Mouse (Mus musculus) heart, adult 2 months (tissue): Measurements from ENCODE around the gene Slc1a5. TPM values are rescaled to one million over a fixed set of nuclear protein-coding genes. Genes with fewer than 3 reads are reported as not detected.

Experiments used
- DNase-seq, 2 experiments: peaks; one replicate each; pipeline ENCODE4 v3.0.0; 2021
- H3K27ac ChIP-seq: fragments of 200-600 bp; 2 replicates; pipeline ENCODE4 v1.8.1; 2022
- H3K27me3 ChIP-seq: fragments of 200-500 bp; 2 replicates; pipeline ENCODE4 v1.6.1; 2012; ENCODE audit warnings: mild to moderate bottlenecking, low read length, inconsistent platforms, mixed read lengths; ENCODE audit not compliant: control insufficient read depth, insufficient read depth
- H3K36me3 ChIP-seq: fragments of 200-500 bp; 2 replicates; pipeline ENCODE4 v1.6.1; 2012; ENCODE audit warnings: low read length, inconsistent platforms; ENCODE audit not compliant: control insufficient read depth, insufficient read depth
- H3K4me1 ChIP-seq: fragments of 200-500 bp; 2 replicates; pipeline ENCODE4 v1.6.1; 2011; ENCODE audit warnings: low read length; ENCODE audit not compliant: control insufficient read depth, insufficient read depth
- H3K4me3 ChIP-seq: fragments of 200-600 bp; 2 replicates; pipeline ENCODE4 v1.8.1; 2022
- H3K79me2 ChIP-seq: fragments of 200-500 bp; replicated peaks from 2 replicates; pipeline ENCODE4 v1.6.1; 2012; ENCODE audit warnings: mild to moderate bottlenecking, inconsistent platforms, low read length, moderate library complexity, mixed read lengths; ENCODE audit not compliant: control insufficient read depth, insufficient read depth
- H3K9ac ChIP-seq: fragments of 200-500 bp; 2 replicates; pipeline ENCODE4 v1.6.1; 2012; ENCODE audit warnings: low read depth, mild to moderate bottlenecking, control low read depth, inconsistent platforms, low read length, mixed read lengths
- CTCF ChIP-seq: fragments of 200-600 bp; IDR thresholded peaks from 2 replicates; pipeline ENCODE4 v1.8.1; 2022; ENCODE audit warnings: antibody characterized with exemption, mild to moderate bottlenecking, moderate library complexity
- EP300 ChIP-seq: fragments of 200-500 bp; IDR thresholded peaks from 2 replicates; pipeline ENCODE4 v1.6.1; 2011; ENCODE audit warnings: low read depth, low read length, control low read depth; ENCODE audit not compliant: insufficient read depth
- POLR2A ChIP-seq: fragments of 200-500 bp; IDR thresholded peaks from 2 replicates; pipeline ENCODE4 v1.6.1; 2011; ENCODE audit warnings: mild to moderate bottlenecking, low read depth, low read length, control low read depth; ENCODE audit not compliant: insufficient read depth
- WGBS: fragments of 180-500 bp; shearing (Covaris S2); methylation state at CpG from one replicate; pipeline ENCODE4 v1.1.7; 2018; 5-methylcytosine and 5-hydroxymethylcytosine counted together
- intact Hi-C: fragments of 180-260 bp; cut with DNase I; formaldehyde crosslinking; loops from one replicate; pipeline ENCODE4 v1.15.1; 2025
- polyA plus RNA-seq: library from polyadenylated mRNA; depleted of rRNA; stranded (reverse); fragments of >200 nt; gene quantifications from 2 replicates; pipeline ENCODE4 v1.2.3, GENCODE M21; 2012
- total RNA-seq, 2 experiments: library from RNA; stranded (reverse); gene quantifications; 2 replicates each; pipeline ENCODE4 v1.2.3; 2021

Slc1a5 gene
- total and polyA plus RNA-seq, 3 experiments = 20.9 to 57.0 (median 26.1) TPM

DNA sequence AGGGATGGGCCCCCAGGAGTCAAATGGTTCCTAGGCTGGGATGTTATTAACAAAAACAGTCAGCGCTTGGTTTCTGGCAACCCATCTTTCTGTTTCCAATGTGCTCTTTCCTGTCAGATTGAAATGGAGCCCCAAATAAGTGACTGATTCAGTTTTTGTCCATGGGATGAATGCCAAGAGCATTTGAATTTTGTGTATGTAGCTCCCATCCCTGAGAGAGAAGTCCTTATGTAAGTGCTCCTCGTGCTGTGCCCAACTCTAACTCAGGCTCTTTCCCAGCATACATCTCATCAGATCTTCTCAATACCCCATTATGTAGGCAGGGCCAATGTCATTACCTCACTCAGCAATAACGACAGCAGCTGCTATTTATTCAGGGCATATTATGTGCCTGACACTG lies 36.6 kb downstream of the Slc1a5 start:
- no peak for TF ChIP-seq POLR2A
- TF ChIP-seq CTCF = no peak
- WGBS = 18% methylated on average over 3 of the region's 3 CpGs
- Histone ChIP-seq H3K36me3 (peaks cover 6% of the 10 kb centered on the region; the same call in 1 of the 2 replicates), H3K4me1 (peaks cover 35% of the 10 kb centered on the region), H3K27ac (no peak overlapping the region; the same call in 1 of the 2 replicates), H3K4me3 (peak overlapping the region; percentile 99), H3K79me2 (peaks cover 9% of the 10 kb centered on the region), H3K27me3 (no peaks in the 10 kb centered on the region), H3K9ac (peak overlapping the region; percentile 100; the same call in 1 of the 2 replicates)
- no peak for DNase-seq
- intact Hi-C loops = no loop called here

DNA sequence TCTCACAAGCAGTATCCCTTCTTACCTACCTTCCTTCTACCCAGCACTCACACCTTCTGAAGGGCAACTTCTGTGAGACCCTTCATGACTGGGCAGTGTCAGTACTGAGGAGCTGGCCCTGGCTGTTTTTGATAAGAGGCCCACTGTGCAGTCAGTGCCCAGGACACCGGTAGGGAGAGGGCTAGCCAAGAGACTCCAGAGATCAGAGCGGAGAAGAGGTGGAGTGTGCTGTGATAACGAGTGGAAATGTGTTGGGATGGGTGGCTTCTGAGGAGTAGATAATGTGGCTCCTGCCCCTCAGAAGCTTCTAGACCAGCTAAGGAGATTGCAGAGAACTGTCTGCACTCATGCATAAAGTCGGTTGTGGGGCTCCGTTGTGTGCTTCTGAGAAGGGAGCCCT lies 38.7 kb downstream of the Slc1a5 start:
- peaks cover 9% of the 10 kb centered on the region; the same call in 1 of the 2 replicates for H3K36me3 ChIP-seq
- H3K4me1 ChIP-seq = peaks cover 44% of the 10 kb centered on the region
- TF ChIP-seq CTCF (no peak), EP300 (no peak), POLR2A (no peak)
- WGBS = 36% methylated on average over 5 of the region's 5 CpGs
- peaks cover 9% of the 10 kb centered on the region for H3K79me2 ChIP-seq
- H3K4me3 ChIP-seq = no peak overlapping the region
- DNase-seq = no peak
- intact Hi-C loops = no loop called here
- H3K9ac ChIP-seq = no peak overlapping the region
- H3K27ac ChIP-seq = peak overlapping the region; percentile 7; the same call in 1 of the 2 replicates
- no peaks in the 10 kb centered on the region for H3K27me3 ChIP-seq

DNA sequence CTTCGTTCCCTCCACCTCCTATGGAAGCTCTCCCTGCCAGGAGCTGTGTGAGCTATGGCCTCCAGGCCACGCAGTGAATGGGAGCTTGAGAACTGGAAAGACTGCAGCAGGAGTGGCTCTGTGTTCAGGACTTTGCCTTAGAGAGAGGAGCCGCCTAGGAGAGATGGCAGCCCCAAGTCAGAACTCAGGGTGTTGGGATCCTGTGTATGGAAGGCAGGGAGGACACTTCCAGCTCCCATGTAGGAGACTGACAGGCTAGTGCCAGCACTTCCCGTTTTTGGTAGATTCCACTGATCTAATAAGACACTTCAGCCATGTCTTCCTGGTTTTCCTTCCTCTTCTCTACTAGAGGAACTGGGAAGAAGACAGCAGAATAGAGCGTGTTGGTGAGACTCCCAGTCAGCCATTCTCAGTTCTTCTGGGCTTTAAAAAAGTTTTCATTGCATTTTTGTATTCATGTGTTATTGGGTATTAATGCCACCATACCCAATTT lies 39.2 kb downstream of the Slc1a5 start:
- DNase-seq = no peak
- H3K79me2 ChIP-seq = peaks cover 9% of the 10 kb centered on the region
- no peaks in the 10 kb centered on the region for H3K27me3 ChIP-seq
- H3K4me1 ChIP-seq = peaks cover 44% of the 10 kb centered on the region
- intact Hi-C loops = no loop called here
- TF ChIP-seq CTCF (no peak), EP300 (no peak), POLR2A (no peak)
- H3K9ac ChIP-seq = no peak overlapping the region
- no peak overlapping the region for H3K4me3 ChIP-seq
- peak overlapping the region; percentile 7 for H3K27ac ChIP-seq
- 34% methylated on average over 5 of the region's 5 CpGs for WGBS
- peaks cover 9% of the 10 kb centered on the region; the same call in 1 of the 2 replicates for H3K36me3 ChIP-seq

DNA sequence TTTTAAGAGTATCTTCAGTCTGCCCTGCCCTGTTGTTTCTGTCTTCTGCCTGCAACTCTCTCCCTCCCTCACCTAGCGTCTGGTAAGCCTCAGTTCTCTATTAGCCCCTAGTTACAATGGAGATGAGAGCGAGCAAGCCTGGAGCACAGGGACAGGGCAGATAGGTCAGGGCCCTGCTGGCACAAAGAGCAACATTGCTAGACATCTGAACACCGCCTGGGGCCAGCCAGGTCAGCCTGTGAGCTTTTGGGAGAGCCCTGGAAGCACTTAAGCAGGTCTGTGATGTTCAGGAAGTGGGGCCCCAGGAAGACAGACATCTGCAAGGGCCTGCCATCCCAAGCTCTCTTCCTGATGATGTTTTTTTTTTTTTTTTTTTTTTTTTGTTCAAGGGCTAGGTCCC lies 40.0 kb downstream of the Slc1a5 start:
- WGBS = 41% methylated on average over 3 of the region's 3 CpGs
- no peaks in the 10 kb centered on the region for H3K27me3 ChIP-seq
- peaks cover 47% of the 10 kb centered on the region for H3K4me1 ChIP-seq
- H3K79me2 ChIP-seq = peaks cover 9% of the 10 kb centered on the region
- H3K36me3 ChIP-seq = peaks cover 9% of the 10 kb centered on the region; the same call in 1 of the 2 replicates
- no peak for DNase-seq
- no peak overlapping the region for H3K9ac ChIP-seq
- no peak overlapping the region for H3K4me3 ChIP-seq
- no peak for TF ChIP-seq EP300
- TF ChIP-seq CTCF = no peak
- no peak for TF ChIP-seq POLR2A
- H3K27ac ChIP-seq = no peak overlapping the region; the same call in 1 of the 2 replicates
- intact Hi-C loops = no loop called here

DNA sequence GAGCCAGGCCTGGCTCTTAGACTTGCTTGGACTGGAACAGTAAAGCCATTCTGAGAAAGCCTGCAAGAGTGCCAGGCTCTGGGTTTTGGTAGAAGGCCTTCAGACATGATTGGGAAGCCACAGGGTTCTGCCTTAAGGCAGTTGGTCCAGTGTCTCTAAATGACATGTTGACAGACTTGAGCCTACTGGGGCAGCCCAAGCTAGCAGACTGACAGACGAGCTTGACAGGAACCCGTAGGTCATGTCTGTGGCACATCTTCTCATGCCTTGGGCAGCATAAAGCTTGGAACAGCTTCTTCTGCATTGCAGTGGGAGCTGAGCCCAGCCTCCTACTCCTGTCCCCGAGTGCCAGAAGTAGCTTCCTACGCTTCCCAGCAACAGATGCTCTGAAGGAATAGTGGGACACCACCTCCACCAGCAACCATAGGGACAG lies 40.5 kb downstream of the Slc1a5 start:
- intact Hi-C loops = no loop called here
- Histone ChIP-seq H3K79me2 (peaks cover 8% of the 10 kb centered on the region), H3K4me3 (no peak overlapping the region), H3K4me1 (peaks cover 47% of the 10 kb centered on the region), H3K9ac (no peak overlapping the region), H3K27ac (no peak overlapping the region; the same call in 1 of the 2 replicates), H3K36me3 (peaks cover 9% of the 10 kb centered on the region; the same call in 1 of the 2 replicates), H3K27me3 (no peaks in the 10 kb centered on the region)
- no peak for DNase-seq
- WGBS = 43% methylated on average over 4 of the region's 4 CpGs
- TF ChIP-seq CTCF (no peak), POLR2A (no peak), EP300 (no peak)

DNA sequence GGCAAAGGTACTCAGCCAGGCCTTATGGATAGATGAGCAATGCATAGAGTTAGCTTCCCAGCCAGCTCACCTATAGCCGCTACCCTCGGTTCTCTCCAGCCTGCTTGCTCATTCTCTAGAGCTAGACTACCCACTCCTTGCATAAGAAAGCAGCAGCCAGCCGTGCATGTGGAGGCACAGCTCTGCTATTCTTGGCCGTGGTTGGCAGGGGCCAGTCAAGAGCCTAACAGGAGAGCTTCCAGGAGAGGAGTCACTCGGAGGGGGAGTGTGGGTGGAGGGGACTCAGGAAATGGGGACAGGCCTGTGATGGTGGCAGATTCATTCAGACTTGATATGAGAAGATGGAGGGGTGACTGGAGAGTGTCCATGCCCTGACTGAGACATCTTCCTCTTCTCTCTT lies 42.6 kb downstream of the Slc1a5 start:
- Histone ChIP-seq H3K79me2 (peaks cover 4% of the 10 kb centered on the region), H3K27me3 (no peaks in the 10 kb centered on the region), H3K4me3 (no peak overlapping the region), H3K9ac (no peak overlapping the region), H3K4me1 (peaks cover 43% of the 10 kb centered on the region), H3K27ac (peak overlapping the region; percentile 28; the same call in 1 of the 2 replicates), H3K36me3 (peaks cover 6% of the 10 kb centered on the region; the same call in 1 of the 2 replicates)
- 34% methylated on average over 5 of the region's 5 CpGs for WGBS
- DNase-seq = peak in 1 of 2 experiments; percentile 73
- 0 out of 2 replicates have a peak, but pooled peaks have one; percentile 13 for TF ChIP-seq EP300
- no peak for TF ChIP-seq POLR2A
- TF ChIP-seq CTCF = 0 out of 2 replicates have a peak, but pooled peaks have one; percentile 2
- intact Hi-C loops = loop anchor here (1.0 kb wide), 1 partner anchor 68 kb away; the partner anchor contains the start of gene Gng8
